Mouse (Mus musculus): ENCODE measurements around the gene Dab1.

Dab1 gene

GRCm38 (mm10) chr4:104371136-104371535 is 752.0 kb downstream of the Dab1 start:
- no peak for DNase-seq (ENCODE audit: low spot score in 2 of 2)

- no peak for DNase-seq (ENCODE audit: low spot score in 2 of 2)
Observed at GRCm38 (mm10) chr4:104374191-104374590, 755.0 kb downstream of the Dab1 start.

- DNase-seq (ENCODE audit: low spot score in 2 of 2): no peak
Observed at GRCm38 (mm10) chr4:104384704-104385103, 765.5 kb downstream of the Dab1 start.

GRCm38 (mm10) chr4:104385272-104385671 is 766.1 kb downstream of the Dab1 start:
- no peak for DNase-seq (ENCODE audit: low spot score in 2 of 2)

GRCm38 (mm10) chr4:104395515-104395914 is 776.4 kb downstream of the Dab1 start:
- DNase-seq (ENCODE audit: low spot score in 2 of 2): no peak

GRCm38 (mm10) chr4:104396095-104396494 is 776.9 kb downstream of the Dab1 start:
- DNase-seq (ENCODE audit: low spot score in 2 of 2): no peak

- no peak for DNase-seq (ENCODE audit: low spot score in 2 of 2)
Observed at GRCm38 (mm10) chr4:104399106-104399730, 780.1 kb downstream of the Dab1 start.

- DNase-seq (ENCODE audit: low spot score in 2 of 2): no peak
Observed at GRCm38 (mm10) chr4:104404099-104404498, 784.9 kb downstream of the Dab1 start.

GRCm38 (mm10) chr4:104410922-104411321 is 791.8 kb downstream of the Dab1 start:
- no peak for DNase-seq (ENCODE audit: low spot score in 2 of 2)

- DNase-seq (ENCODE audit: low spot score in 2 of 2): no peak
Observed at GRCm38 (mm10) chr4:104415482-104415881, 796.3 kb downstream of the Dab1 start.

GRCm38 (mm10) chr4:104418354-104418753 is 799.2 kb downstream of the Dab1 start:
- DNase-seq (ENCODE audit: low spot score in 2 of 2): no peak

- no peak for DNase-seq (ENCODE audit: low spot score in 2 of 2)
Observed at GRCm38 (mm10) chr4:104420983-104421680, 802.0 kb downstream of the Dab1 start.

GRCm38 (mm10) chr4:104429127-104429526 is 810.0 kb downstream of the Dab1 start:
- no peak for DNase-seq (ENCODE audit: low spot score in 2 of 2)

- no peak for DNase-seq (ENCODE audit: low spot score in 2 of 2)
Observed at GRCm38 (mm10) chr4:104431231-104431855, 812.2 kb downstream of the Dab1 start.

GRCm38 (mm10) chr4:104432150-104432549 is 813.0 kb downstream of the Dab1 start:
- no peak for DNase-seq (ENCODE audit: low spot score in 2 of 2)

GRCm38 (mm10) chr4:104435736-104436135 is 816.6 kb downstream of the Dab1 start:
- DNase-seq (ENCODE audit: low spot score in 2 of 2): no peak

- no peak for DNase-seq (ENCODE audit: low spot score in 2 of 2)
Observed at GRCm38 (mm10) chr4:104436411-104436810, 817.3 kb downstream of the Dab1 start.

GRCm38 (mm10) chr4:104438730-104439129 is 819.6 kb downstream of the Dab1 start:
- DNase-seq (ENCODE audit: low spot score in 2 of 2): no peak

- DNase-seq (ENCODE audit: low spot score in 2 of 2): no peak
Observed at GRCm38 (mm10) chr4:104439641-104440040, 820.5 kb downstream of the Dab1 start.

- no peak for DNase-seq (ENCODE audit: low spot score in 2 of 2)
Observed at GRCm38 (mm10) chr4:104442925-104443747, 824.0 kb downstream of the Dab1 start.

- no peak for DNase-seq (ENCODE audit: low spot score in 2 of 2)
Observed at GRCm38 (mm10) chr4:104443775-104444174, 824.6 kb downstream of the Dab1 start.

GRCm38 (mm10) chr4:104444985-104445384 is 825.8 kb downstream of the Dab1 start:
- DNase-seq (ENCODE audit: low spot score in 2 of 2): no peak
